Mouse (Mus musculus) olfactory bulb, adult 2 months (tissue): ENCODE data around the gene Phyhd1. TPM values are rescaled to one million over a fixed set of nuclear protein-coding genes. Genes with fewer than 3 reads are reported as not detected.

Experiments used
- H3K27ac ChIP-seq: fragments of 200-500 bp; 2 replicates; pipeline ENCODE4 v1.5.1; 2012; ENCODE audit warnings: low read depth, low read length; ENCODE audit not compliant: insufficient read depth
- H3K4me1 ChIP-seq: fragments of 200-500 bp; 2 replicates; pipeline ENCODE4 v1.6.1; 2012; ENCODE audit warnings: low read length; ENCODE audit not compliant: control insufficient read depth, insufficient read depth
- H3K4me3 ChIP-seq: fragments of 200-500 bp; 2 replicates; pipeline ENCODE4 v1.5.1; 2012; ENCODE audit warnings: mild to moderate bottlenecking, low read depth, low read length, moderate library complexity; ENCODE audit not compliant: insufficient read depth
- CTCF ChIP-seq: fragments of 200-500 bp; IDR thresholded peaks from 2 replicates; pipeline ENCODE4 v1.5.1; 2012; ENCODE audit warnings: low read depth, mild to moderate bottlenecking, low read length, moderate library complexity; ENCODE audit not compliant: insufficient read depth
- POLR2A ChIP-seq: fragments of 200-500 bp; IDR thresholded peaks from 2 replicates; pipeline ENCODE4 v1.6.1; 2012; ENCODE audit warnings: mild to moderate bottlenecking, low read depth, low read length, moderate library complexity; ENCODE audit not compliant: insufficient read depth
- WGBS: fragments of 180-500 bp; shearing (Covaris S2); methylation state at CpG from one replicate; pipeline ENCODE4 v1.1.7; 2018; 5-methylcytosine and 5-hydroxymethylcytosine counted together
- polyA plus RNA-seq: library from polyadenylated mRNA; stranded (reverse); fragments of >200 nt; gene quantifications from 2 replicates; pipeline ENCODE4 v1.2.4, GENCODE M21; 2012; ENCODE audit warnings: low replicate concordance; ENCODE audit not compliant: missing spikeins, insufficient read depth, insufficient read length

The Phyhd1 gene
- polyA plus RNA-seq, 1 experiment, result not detected

- Histone ChIP-seq H3K4me3 (no peak overlapping the region), H3K4me1 (peaks cover 13% of the 10 kb centered on the region), H3K27ac (0 out of 2 replicates have a peak overlapping the region, but pooled peaks have one; percentile 8)
- TF ChIP-seq POLR2A, result no peak
- TF ChIP-seq CTCF, result no peak
- 3% methylated on average over 1 of the region's 1 CpGs for WGBS
Measured at GRCm38 (mm10) chr2:30270134-30270533, 4.1 kb downstream of the Phyhd1 start.

- Histone ChIP-seq H3K27ac (no peak within 1 kb of the TSS), H3K4me1 (peaks cover 10% of the 10 kb centered on the region), H3K4me3 (no peak within 1 kb of the TSS)
- WGBS, result 95% methylated on average over 11 of the region's 11 CpGs
- TF ChIP-seq POLR2A, result no peak
Measured at GRCm38 (mm10) chr2:30280743-30281142, 14.7 kb downstream of the Phyhd1 start, which contains the start of gene Gm28038. Gene Gm28038 (plus strand): TSS chr2:30281043.

DNA sequence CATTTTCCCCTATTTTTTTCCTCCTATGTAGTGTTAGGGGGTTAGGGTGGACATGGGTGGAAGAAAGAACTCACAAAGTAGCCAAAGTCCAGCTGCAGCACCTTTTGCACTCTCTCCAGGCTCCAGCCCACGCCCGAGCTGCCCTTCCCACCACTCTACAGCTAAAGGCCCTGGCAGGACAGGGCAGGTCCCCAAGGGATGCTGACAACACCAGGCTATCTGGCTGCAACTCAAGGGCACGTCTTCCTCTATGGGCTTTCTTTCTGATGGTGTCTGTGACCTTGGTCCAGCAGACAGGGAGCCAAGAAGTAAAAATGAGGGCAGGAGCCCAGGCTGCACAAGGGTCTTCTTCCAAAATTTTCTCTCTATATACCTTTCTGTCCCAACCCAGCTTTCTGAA, 15.6 kb downstream of the Phyhd1 start:
- Histone ChIP-seq H3K27ac (no peak overlapping the region), H3K4me1 (peaks cover 10% of the 10 kb centered on the region), H3K4me3 (no peak overlapping the region)
- 81% methylated on average over 3 of the region's 3 CpGs for WGBS
- TF ChIP-seq CTCF (no peak), POLR2A (no peak)

DNA sequence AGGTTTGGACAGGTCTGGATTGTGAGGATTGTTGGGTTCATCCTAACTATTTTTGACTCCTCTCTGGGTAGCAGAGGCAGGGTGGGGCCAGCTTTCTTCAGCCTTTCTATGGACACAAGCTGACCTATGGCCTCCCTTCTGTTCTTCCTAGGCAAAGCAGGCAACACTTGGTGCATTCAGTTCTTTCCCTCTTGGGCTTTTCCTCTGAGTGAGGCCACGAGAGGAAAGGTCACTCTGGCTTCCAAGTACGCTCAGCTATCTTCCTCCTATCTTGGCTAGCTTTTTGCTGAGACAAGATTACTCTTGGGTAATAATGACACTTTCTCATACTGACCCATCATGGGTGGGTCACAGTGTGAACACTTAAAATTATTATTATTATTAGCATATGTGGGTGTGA, 17.2 kb downstream of the Phyhd1 start:
- Histone ChIP-seq H3K4me3 (no peak overlapping the region), H3K4me1 (peaks cover 15% of the 10 kb centered on the region), H3K27ac (no peak overlapping the region)
- 94% methylated on average over 2 of the region's 2 CpGs for WGBS
- TF ChIP-seq POLR2A (no peak), CTCF (no peak)

- WGBS, result 90% methylated on average over 5 of the region's 5 CpGs
- peak overlapping the region; percentile 87; the same call in 1 of the 2 replicates for H3K4me3 ChIP-seq
Measured at GRCm38 (mm10) chr2:30285004-30285403, 19.0 kb downstream of the Phyhd1 start.

GRCm38 (mm10) chr2:30285416-30286181, 19.6 kb downstream of the Phyhd1 start:
- WGBS, result 15% methylated on average over 38 of the region's 38 CpGs
- H3K4me3 ChIP-seq, result peak overlapping the region; percentile 87
- peaks cover 15% of the 10 kb centered on the region for H3K4me1 ChIP-seq
- H3K27ac ChIP-seq, result peak overlapping the region; percentile 18; the same call in 1 of the 2 replicates
- TF ChIP-seq POLR2A (no peak), CTCF (no peak)

More at GRCm38 (mm10) chr2:30285004-30285403, 19.0 kb downstream of the Phyhd1 start:
- Histone ChIP-seq H3K4me1 (peaks cover 15% of the 10 kb centered on the region), H3K27ac (no peak overlapping the region)
- TF ChIP-seq POLR2A (no peak), CTCF (no peak)

GRCm38 (mm10) chr2:30286192-30287026, 20.4 kb downstream of the Phyhd1 start, which contains the start of the genes Dolk and Nup188:
Gene Dolk (minus strand): TSS chr2:30286334.
Gene Nup188 (plus strand): TSS chr2:30286397.
- H3K27ac ChIP-seq, result peak within 1 kb of the TSS; percentile 18; the same call in 1 of the 2 replicates
- H3K4me3 ChIP-seq, result peak within 1 kb of the TSS; percentile 87
- WGBS, result under 1% methylated on average over 68 of the region's 68 CpGs
- peaks cover 15% of the 10 kb centered on the region for H3K4me1 ChIP-seq
- TF ChIP-seq POLR2A (peak; percentile 81), CTCF (no peak)

DNA sequence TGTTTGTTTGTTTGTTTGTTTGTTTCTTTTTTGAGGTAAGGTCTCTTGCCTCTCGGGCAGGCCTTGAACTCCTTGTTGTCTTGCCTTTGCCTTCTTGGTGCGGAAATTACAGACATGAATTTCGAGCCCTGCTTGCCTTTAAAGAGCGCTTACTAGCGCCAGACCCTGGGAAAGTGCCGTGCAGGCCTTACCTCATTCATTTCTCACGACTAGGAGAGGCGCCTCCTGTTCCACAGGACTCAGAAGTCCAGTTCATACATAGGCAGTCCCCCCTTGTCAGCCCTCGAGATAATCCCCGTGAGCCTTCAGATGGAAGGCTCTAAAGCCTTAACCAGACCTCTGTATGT, 21.0 kb downstream of the Phyhd1 start:
- Histone ChIP-seq H3K27ac (no peak overlapping the region), H3K4me3 (peak overlapping the region; percentile 87), H3K4me1 (peaks cover 15% of the 10 kb centered on the region)
- TF ChIP-seq POLR2A (no peak), CTCF (no peak)
- 1% methylated on average over 10 of the region's 10 CpGs for WGBS

- Histone ChIP-seq H3K4me3 (no peak overlapping the region), H3K4me1 (no peaks in the 10 kb centered on the region), H3K27ac (no peak overlapping the region)
- TF ChIP-seq POLR2A (no peak), CTCF (no peak)
- WGBS, result 79% methylated on average over 3 of the region's 3 CpGs
Measured at GRCm38 (mm10) chr2:30299525-30299924, 33.5 kb downstream of the Phyhd1 start.
